Mouse (Mus musculus) frontal cortex, adult 2 months (tissue): ENCODE data around the gene Lrit3. TPM values are rescaled to one million over a fixed set of nuclear protein-coding genes. Genes with fewer than 3 reads are reported as not detected.
"Not testable (repeated sequence)": the region's sequence is repeated elsewhere in the genome, so short reads cannot be mapped to it uniquely, and the experiment has no call there.

Source experiments
- DNase-seq, 2 experiments: peaks; one replicate each; pipeline ENCODE4 v3.0.0; 2022; ENCODE audit warnings: low spot score in 1 of 2; ENCODE audit errors: extremely low spot score in 1 of 2
- polyA plus RNA-seq: library from polyadenylated mRNA; depleted of rRNA; stranded (reverse); fragments of >200 nt; gene quantifications from 2 replicates; pipeline ENCODE4 v1.2.3, GENCODE M21; 2012; rRNA removed

Lrit3 gene
- polyA plus RNA-seq, 1 experiment, result 0.16 TPM

DNA sequence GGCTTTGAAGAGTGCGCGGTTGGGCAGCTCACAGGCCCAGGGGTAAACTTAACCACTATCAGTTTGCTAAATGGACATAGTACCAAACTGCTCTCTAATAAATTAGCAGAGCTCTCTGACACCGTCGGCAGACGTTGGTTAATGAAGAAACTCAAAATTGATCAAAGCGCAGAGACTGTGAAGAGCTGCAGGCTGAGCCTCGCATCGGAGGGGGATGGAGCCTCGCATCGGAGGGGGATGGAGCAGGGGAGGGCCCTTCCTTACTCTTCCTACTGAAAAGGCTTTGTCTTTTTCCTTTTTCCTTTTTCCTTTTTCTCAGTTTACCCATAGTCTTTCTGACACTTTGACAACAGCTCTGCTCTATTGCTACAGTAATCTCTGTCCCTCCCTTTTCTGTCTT is 22.4 kb downstream of the Lrit3 start:
- DNase-seq, result no peak

DNA sequence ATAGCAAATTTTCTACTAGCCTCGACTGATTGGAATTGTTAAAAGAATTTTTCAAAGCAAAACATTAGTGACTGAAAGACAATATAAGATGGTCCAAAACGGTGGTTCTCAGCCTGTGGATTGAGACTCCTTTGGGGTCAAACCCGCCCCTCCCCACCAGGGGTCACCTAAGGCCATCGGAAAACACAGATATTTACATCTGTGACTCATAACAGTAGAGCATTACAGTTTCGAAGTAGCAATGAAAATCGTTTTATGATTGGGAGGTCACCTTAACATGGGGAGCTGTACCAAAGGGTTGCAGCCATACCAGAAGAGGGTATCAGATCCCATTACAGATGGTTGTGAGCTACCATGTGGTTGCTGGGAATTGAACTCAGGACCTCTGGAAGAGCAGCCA is 32.6 kb downstream of the Lrit3 start:
- DNase-seq, result no peak

DNA sequence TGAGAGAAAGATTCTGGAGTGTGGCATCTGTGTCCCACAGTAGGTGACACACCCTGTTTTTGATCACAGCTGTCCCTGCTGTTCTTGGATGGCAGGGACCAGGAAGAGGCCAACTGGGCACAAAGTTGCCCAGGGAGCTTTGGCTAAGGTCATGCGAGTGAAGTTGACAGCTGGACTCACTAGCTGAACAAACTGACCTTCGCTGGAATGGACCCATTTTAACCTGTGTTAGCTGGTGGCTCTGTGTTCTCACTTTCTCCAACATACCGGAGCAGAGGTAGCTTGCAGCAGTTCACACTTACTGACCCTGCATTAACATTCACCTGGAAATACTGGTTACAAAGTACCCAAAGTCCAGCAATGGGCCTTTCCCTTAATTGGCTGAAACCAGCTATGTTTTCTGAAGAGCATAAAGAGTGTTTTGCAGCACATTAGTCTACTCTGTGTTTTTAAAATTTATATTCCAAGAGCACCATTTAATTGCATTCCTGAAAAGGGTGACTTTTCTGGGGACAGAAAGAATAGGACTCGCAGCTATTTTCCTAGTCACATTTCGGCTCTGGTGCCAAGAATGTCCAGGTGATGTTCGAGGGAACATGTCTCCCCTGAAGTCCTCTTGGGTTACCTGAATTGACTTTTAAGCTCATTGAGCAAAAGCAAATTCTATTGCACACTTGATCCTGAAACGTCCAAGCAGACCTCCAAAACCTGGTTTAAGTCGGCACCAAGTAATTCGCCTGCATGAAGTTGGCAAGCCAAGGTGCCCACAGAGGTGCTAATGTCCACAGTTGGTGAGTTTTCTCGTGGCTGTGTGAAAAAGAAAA is 36.6 kb downstream of the Lrit3 start:
- no peak for DNase-seq

DNA sequence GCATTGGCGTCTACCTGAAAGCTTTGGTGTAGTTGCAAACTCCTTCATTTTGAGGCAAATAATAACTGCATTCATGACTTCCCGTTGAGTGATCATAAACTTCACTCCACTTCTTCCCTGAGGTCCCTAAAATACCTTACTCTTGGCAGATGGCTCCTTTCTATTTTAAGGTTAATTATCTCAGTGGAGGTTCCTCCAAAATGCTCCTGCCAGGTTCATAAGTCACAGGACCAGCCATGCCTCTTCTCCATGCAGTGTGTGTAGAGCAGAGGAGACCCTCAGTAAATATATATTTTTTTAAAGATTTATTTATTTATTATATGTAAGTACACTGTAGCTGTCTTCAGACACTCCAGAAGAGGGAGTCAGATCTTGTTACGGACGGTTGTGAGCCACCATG is 37.7 kb downstream of the Lrit3 start:
- no peak for DNase-seq

DNA sequence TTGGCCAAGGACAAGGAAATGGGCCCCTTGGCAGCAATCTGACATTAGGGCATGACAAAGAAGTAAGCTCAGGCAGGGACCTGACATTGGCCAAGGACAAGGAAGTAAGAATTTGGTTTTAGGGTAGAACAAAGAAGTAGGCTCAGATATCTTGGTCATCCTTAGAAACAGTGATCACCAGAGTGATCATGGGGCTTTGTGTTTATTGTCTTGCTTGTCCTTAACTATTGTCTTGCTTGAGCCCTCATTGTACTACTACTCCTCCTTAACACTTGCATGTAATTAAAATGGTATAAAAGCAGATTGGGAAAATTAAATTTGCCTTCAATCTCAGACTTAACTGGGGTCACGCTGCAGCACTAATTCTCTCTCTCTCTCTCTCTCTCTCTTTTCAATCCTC is 46.2 kb downstream of the Lrit3 start:
- DNase-seq, result not testable (repeated sequence)

DNA sequence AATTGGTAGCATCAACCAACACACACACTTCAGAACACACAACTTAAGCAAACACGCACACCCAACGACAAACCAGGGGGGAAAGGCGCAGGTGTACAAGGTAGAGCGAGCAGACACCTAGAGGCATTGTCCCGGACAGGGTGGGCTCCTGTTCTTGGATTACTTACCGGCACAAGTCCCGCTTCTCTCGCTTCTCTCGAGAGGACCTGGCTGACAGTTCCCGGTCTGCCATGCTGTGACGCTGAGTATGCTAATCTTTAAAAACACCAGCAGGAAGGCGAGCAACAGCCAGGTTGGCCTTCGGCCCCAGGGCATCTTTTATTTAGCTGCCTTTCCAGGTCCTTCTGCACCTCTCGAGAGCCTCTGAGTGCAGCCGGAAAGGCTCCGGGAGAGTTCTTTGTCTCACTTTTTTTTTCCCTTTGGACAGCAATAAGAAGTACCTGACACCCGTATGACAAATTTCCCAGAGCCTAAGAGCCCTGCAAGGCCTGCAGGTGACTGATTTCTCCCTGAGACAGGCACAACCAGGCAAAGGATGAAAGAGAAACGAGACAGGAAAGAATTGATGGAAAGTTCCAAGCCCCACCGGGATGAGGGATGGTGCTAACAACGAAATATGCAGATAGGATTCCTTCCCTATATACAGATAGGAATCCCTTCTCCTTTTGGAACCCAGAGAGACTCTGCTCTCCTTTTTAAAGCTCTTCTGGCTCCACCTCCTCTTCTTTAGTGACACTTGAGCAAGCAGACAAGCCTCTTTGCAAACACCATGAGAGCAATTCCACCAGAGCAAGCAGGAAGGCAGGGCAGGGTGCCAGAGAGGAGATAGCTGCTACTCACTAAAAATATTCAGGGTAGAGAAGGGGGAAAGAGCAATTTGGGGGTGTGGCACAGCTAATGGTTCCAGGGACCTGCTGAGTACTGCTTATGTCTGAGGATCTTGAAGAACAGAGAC is 48.9 kb downstream of the Lrit3 start, which contains the start of gene Egf:
Egf (minus strand) TSS at position 667 of the 955 bp plus-strand sequence.
- DNase-seq, result peak in 1 of 2 experiments; percentile 44

DNA sequence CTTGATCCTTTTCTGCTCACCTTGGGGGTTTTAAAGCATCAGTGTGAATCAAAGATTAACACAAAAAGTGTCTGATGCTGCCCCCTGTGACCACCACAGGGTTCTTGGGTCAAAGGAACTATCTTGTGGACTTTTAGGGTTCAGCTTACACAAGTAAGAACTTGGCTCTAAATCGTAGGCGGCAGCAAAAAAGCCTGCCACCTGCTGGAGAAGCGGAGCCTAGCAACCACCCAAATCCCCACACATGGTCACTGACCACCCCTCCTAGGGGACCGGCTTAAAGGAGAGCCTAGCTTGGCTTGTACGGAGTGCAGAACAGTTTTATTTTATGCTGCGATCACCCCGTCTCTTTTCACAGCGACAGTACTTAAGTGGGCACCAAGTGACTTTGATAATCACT is 59.0 kb downstream of the Lrit3 start:
- peak in 1 of 2 experiments; percentile 22 for DNase-seq

DNA sequence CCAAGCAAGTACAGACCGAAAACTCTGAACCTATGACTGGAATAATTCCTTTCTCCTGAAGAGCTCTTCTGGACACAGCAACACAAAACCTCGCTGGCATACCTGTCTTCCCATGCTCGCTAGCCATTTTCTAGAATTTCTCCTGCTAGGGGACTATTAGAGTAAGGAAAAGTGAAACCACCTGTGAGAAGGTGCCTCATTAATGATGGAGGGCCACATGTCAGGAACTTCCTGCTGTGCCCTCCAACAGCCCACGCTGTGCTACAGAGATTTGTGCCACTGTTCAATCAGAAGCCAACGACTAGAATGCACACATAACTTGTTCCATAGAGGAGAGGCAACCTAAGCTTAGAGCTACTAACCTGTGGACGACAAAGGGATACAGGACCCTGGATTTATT is 61.0 kb downstream of the Lrit3 start:
- no peak for DNase-seq

DNA sequence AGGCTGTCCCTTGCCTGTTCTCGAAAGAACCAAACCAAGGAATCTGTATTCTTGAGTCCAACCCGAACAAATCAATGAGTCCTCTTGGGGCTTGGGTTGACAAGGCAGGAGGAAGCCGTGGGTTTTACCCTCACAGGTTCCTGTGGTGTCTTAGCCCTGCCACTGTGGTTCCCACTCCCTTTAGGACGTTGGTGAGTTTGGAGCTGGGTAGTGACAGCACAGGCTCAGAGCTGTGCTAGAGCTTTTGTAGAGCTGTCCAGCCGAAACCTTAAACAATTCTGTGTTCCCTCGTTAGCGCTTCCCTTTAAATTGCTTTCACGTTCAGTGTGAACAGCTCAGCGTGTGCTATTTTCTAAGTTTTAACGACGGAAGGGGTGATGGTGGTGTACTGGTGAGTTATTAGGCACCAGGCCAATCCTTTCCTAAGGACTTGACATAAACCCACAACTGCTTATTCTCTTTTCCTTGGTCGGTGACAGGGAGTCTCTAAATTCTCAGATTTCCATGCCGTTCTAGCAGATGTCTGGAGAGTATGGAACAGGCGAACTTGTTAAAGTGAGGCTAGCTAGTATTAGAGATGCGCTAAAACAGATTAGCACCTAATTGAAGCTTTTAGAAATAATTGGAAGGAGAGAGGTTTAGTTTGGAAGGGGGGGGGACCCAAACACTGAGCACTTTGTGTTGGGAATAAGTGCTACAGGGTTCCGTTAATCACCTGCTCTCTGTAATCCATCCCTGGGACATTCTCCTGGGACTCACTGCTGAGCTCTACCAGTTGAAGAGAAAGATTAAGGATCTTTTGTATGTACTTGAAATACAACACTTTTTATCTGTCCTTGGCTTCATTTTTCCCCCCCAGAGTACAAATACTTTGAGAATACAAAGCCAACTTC is 65.3 kb downstream of the Lrit3 start:
- no peak for DNase-seq

Other genes starting within 250 kb of the Lrit3 start
- 6.4 and 7.7 TPM in 2 replicates for gene Egf, start 48.7 kb downstream of the Lrit3 start, polyA plus RNA-seq
- 0.66 and 0.86 TPM in 2 replicates for gene Rrh, start 18.6 kb upstream of the Lrit3 start, polyA plus RNA-seq
- gene Gar1, start 27.4 kb upstream of the Lrit3 start, polyA plus RNA-seq, result 53.9 and 54.8 TPM in 2 replicates
- 0.06 TPM in 1 of 2 replicates, not detected in the other for gene Cfi, start 31.9 kb upstream of the Lrit3 start, polyA plus RNA-seq
- 31.4 and 33.6 TPM in 2 replicates for gene Pla2g12a, start 74.6 kb upstream of the Lrit3 start, polyA plus RNA-seq
- gene Casp6, start 97.4 kb upstream of the Lrit3 start, polyA plus RNA-seq, result 14.6 and 16.4 TPM in 2 replicates
- 8.5 and 9.3 TPM in 2 replicates for gene Mcub, start 166.2 kb upstream of the Lrit3 start, polyA plus RNA-seq